17 mouse cellular contexts compared by ENCODE assay signal in the genomic region with DNA sequence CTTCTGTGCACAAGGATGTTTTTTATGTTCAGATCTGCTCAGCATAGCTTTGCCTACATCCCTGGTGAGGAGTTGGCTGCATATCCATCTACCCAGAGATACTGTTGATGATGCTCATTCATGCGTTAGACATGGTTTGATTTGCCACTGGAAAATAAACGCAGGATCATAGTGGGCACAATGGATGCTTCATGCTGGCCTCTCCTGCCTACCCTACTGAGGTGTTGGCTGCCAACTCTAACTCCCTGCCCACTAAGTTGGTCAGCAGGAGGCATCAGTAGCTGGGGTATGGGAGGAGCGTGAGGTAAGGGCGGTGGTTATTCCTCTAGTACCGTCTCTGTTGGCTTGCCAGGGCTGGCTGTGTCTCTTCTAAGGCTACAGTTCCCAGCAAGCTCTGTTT.
DNase-seq lines count a peak whose midpoint lies in the region; ATAC-seq and TF ChIP-seq lines count a peak whose summit lies in the region.
"Had no signal": no experiment of that assay in that cellular context is flagged by ENCODE, and none has a peak within 500 bp of the region (broad histone marks: within the 10 kb centered on the region; RNA-seq: fewer than 3 reads in every experiment).

No protein-coding gene starts in this region.

- H3K4me2 ChIP-seq in heart, embryonic 12.5 days, result no peak overlapping the region
- H3K4me2 ChIP-seq in lung, embryonic 15.5 days, result no peak overlapping the region
- no peak overlapping the region for H3K4me2 ChIP-seq in heart, postnatal 0 days (ENCODE audit: low read depth, low read length)

- no peaks in the 10 kb centered on the region for H3K27me3 ChIP-seq in heart, embryonic 12.5 days (replicated peaks)
- no peaks in the 10 kb centered on the region for H3K27me3 ChIP-seq in lung, embryonic 15.5 days
- H3K27me3 ChIP-seq in heart, postnatal 0 days (ENCODE audit: control insufficient read depth, insufficient read depth, low read length), result no peaks in the 10 kb centered on the region

- H3K4me3 ChIP-seq in heart, embryonic 12.5 days, result no peak overlapping the region
- no peak overlapping the region for H3K4me3 ChIP-seq in lung, embryonic 15.5 days
- no peak overlapping the region for H3K4me3 ChIP-seq in heart, postnatal 0 days (ENCODE audit: low read depth, low read length)

- H3K9me3 ChIP-seq in heart, embryonic 12.5 days (replicated peaks), result no peaks in the 10 kb centered on the region
- H3K9me3 ChIP-seq in lung, embryonic 15.5 days, result no peaks in the 10 kb centered on the region
- H3K9me3 ChIP-seq in heart, postnatal 0 days (replicated peaks; ENCODE audit: control insufficient read depth, low read length), result no peaks in the 10 kb centered on the region

- no peak for DNase-seq in heart, adult 8-10 months (ENCODE audit: low spot score)
- no peak for DNase-seq in lung, postnatal 14 days
- DNase-seq in heart, postnatal 0 days (ENCODE audit: low spot score), result no peak
- no peak for DNase-seq in layer of hippocampus, adult 8-10 months (ENCODE audit: low spot score in 2 of 2)
- DNase-seq in kidney, postnatal 10 days, result no peak
- DNase-seq: adrenal gland, postnatal 14 days; embryo, embryonic 11 days; gastrocnemius, postnatal 14 days; kidney, adult 2 months; kidney, postnatal 36 days; layer of hippocampus, postnatal 36 days; right cerebral cortex, postnatal 14 days had no signal

- no peaks in the 10 kb centered on the region for H3K36me3 ChIP-seq in heart, embryonic 12.5 days
- no peaks in the 10 kb centered on the region for H3K36me3 ChIP-seq in lung, embryonic 15.5 days
- no peaks in the 10 kb centered on the region for H3K36me3 ChIP-seq in heart, postnatal 0 days (replicated peaks; ENCODE audit: control insufficient read depth, insufficient read depth, low read length)

- TF ChIP-seq EP300 in heart, postnatal 0 days (IDR thresholded peaks at IDR 0.05; ENCODE audit: low read depth), result no peak

- no peak overlapping the region for H3K9ac ChIP-seq in heart, embryonic 12.5 days
- no peak overlapping the region for H3K9ac ChIP-seq in lung, embryonic 15.5 days
- H3K9ac ChIP-seq in heart, postnatal 0 days (replicated peaks; ENCODE audit: low read depth, low read length), result no peak overlapping the region

- 86% methylated on average over 5 of the region's 5 CpGs for WGBS in heart, embryonic 12.5 days
- WGBS in lung, embryonic 15.5 days, result 86% methylated on average over 5 of the region's 5 CpGs
- WGBS in heart, postnatal 0 days, result 77% methylated on average over 5 of the region's 5 CpGs

- no peak for TF ChIP-seq CTCF in heart, postnatal 0 days (IDR thresholded peaks at IDR 0.05; ENCODE audit: low read depth)

- peak overlapping the region; percentile 99 for H3K27ac ChIP-seq in heart, embryonic 12.5 days (ENCODE audit: poor library complexity, severe bottlenecking)
- peak overlapping the region; percentile 95; the same call in 1 of the 2 replicates for H3K27ac ChIP-seq in lung, embryonic 15.5 days
- peak overlapping the region; percentile 96 for H3K27ac ChIP-seq in heart, postnatal 0 days (ENCODE audit: low read depth)

- peaks cover 58% of the 10 kb centered on the region for H3K4me1 ChIP-seq in heart, embryonic 12.5 days (replicated peaks)
- peaks cover 43% of the 10 kb centered on the region for H3K4me1 ChIP-seq in lung, embryonic 15.5 days
- H3K4me1 ChIP-seq in heart, postnatal 0 days (ENCODE audit: control insufficient read depth, insufficient read depth), result peaks cover 40% of the 10 kb centered on the region

- ATAC-seq in heart, embryonic 12.5 days (ENCODE audit: insufficient number of reproducible peaks, low FRiP score), result no peak
- no peak for ATAC-seq in lung, embryonic 15.5 days (ENCODE audit: borderline replicate concordance, extremely low read depth, low FRiP score, low TSS enrichment)
- ATAC-seq in heart, postnatal 0 days (ENCODE audit: insufficient read depth, low read depth), result no peak
- ATAC-seq: CD4-positive, CD25-positive, alpha-beta regulatory T cell, adult 4 months; hindbrain, embryonic 16.5 days; midbrain, embryonic 16.5 days had no signal
